Mouse (Mus musculus) heart, embryonic 14.5 days (tissue): Measurements from ENCODE around the gene Tk2. TPM values are rescaled to one million over a fixed set of nuclear protein-coding genes. Genes with fewer than 3 reads are reported as not detected.

Source experiments
- ATAC-seq: fragments of 200-750 bp; cut with Nextera tagmentation; 2 replicates; pipeline ENCODE4 v1.8.0; 2017; ENCODE audit warnings: low read depth, moderate TSS enrichment; ENCODE audit not compliant: insufficient number of reproducible peaks, insufficient read depth, low FRiP score
- H3K27ac ChIP-seq, 2 experiments: fragments of 200-500 bp in 1 of 2; fragments of 300-500 bp in 1 of 2; sonication (generic) in 1 of 2; replicated peaks in 1 of 2; 2 replicates each; pipeline ENCODE4 v1.5.1; 2012 to 2014; ENCODE audit warnings: low read depth in 2 of 2, low read length in 2 of 2, control low read depth in 1 of 2, mild to moderate bottlenecking in 1 of 2, mixed read lengths in 1 of 2; ENCODE audit not compliant: control insufficient read depth in 1 of 2, insufficient read depth in 1 of 2
- H3K27me3 ChIP-seq: fragments of 300-500 bp; sonication (generic); 2 replicates; pipeline ENCODE4 v1.6.1; 2014; ENCODE audit warnings: mild to moderate bottlenecking, low read length, control low read depth; ENCODE audit not compliant: control insufficient read depth, insufficient read depth
- H3K36me3 ChIP-seq: fragments of 300-500 bp; sonication (generic); 2 replicates; pipeline ENCODE4 v1.6.1; 2014; ENCODE audit warnings: mild to moderate bottlenecking, control low read depth, low read length, mixed read lengths; ENCODE audit not compliant: control insufficient read depth, insufficient read depth
- H3K4me1 ChIP-seq, 2 experiments: fragments of 200-500 bp in 1 of 2; fragments of 300-500 bp in 1 of 2; sonication (generic) in 1 of 2; 2 replicates each; pipeline ENCODE4 v1.6.1; 2012 to 2014; ENCODE audit warnings: low read length in 2 of 2, control low read depth in 1 of 2, mixed read lengths in 1 of 2; ENCODE audit not compliant: control insufficient read depth in 2 of 2, insufficient read depth in 2 of 2
- H3K4me2 ChIP-seq: fragments of 300-500 bp; sonication (generic); 2 replicates; pipeline ENCODE4 v1.6.1; 2014; ENCODE audit warnings: mild to moderate bottlenecking, low read length
- H3K4me3 ChIP-seq, 2 experiments: fragments of 200-500 bp in 1 of 2; fragments of 300-500 bp in 1 of 2; sonication (generic) in 1 of 2; 2 replicates each; pipeline ENCODE4 v1.5.1; 2012 to 2014; ENCODE audit warnings: low read length in 2 of 2, mild to moderate bottlenecking in 2 of 2, control low read depth in 1 of 2, low read depth in 1 of 2, moderate library complexity in 1 of 2; ENCODE audit not compliant: control insufficient read depth in 1 of 2, insufficient read depth in 1 of 2
- H3K9ac ChIP-seq: fragments of 300-500 bp; sonication (generic); 2 replicates; pipeline ENCODE4 v1.6.1; 2014; ENCODE audit warnings: mild to moderate bottlenecking, low read length
- H3K9me3 ChIP-seq: fragments of 300-500 bp; sonication (generic); 2 replicates; pipeline ENCODE4 v1.6.1; 2016; ENCODE audit warnings: low read length, control low read depth; ENCODE audit not compliant: control insufficient read depth
- WGBS: fragments of 180-500 bp; shearing (Covaris S2); extraction: QIAGEN DNeasy Blood & Tissue Kit; methylation state at CpG from one replicate; pipeline ENCODE4 v1.1.7; 2014; 5-methylcytosine and 5-hydroxymethylcytosine counted together
- polyA plus RNA-seq: library from polyadenylated mRNA; unstranded; fragments of >200 nt; fragmentation: Nextera tagmentation; extraction: Ambion mirVana; gene quantifications from 2 replicates; pipeline ENCODE4 v1.2.1, GENCODE M21; 2014

Tk2 gene
- polyA plus RNA-seq, 1 experiment from 2014 or later: 12.9 TPM

- Histone ChIP-seq H3K4me1 (no peaks in the 10 kb centered on the region), H3K9ac (no peak overlapping the region), H3K36me3 (no peaks in the 10 kb centered on the region), H3K9me3 (no peaks in the 10 kb centered on the region), H3K4me2 (no peak overlapping the region), H3K27ac (no peak overlapping the region), H3K27me3 (peaks cover 9% of the 10 kb centered on the region; the same call in 1 of the 2 replicates), H3K4me3 (no peak overlapping the region)
- ATAC-seq: no peak
- 78% methylated on average over 5 of the region's 5 CpGs for WGBS
Observed at GRCm38 (mm10) chr8:104217601-104218000, 30.8 kb downstream of the Tk2 start.

GRCm38 (mm10) chr8:104205292-104205691 lies 43.1 kb downstream of the Tk2 start:
- H3K36me3 ChIP-seq: no peaks in the 10 kb centered on the region
- no peak overlapping the region for H3K4me2 ChIP-seq
- no peaks in the 10 kb centered on the region for H3K9me3 ChIP-seq
- WGBS: 63% methylated on average over 3 of the region's 3 CpGs
- H3K27me3 ChIP-seq: no peaks in the 10 kb centered on the region
- ATAC-seq: no peak
- H3K27ac ChIP-seq: no peak overlapping the region
- no peaks in the 10 kb centered on the region for H3K4me1 ChIP-seq
- no peak overlapping the region for H3K4me3 ChIP-seq
- no peak overlapping the region for H3K9ac ChIP-seq

- H3K4me3 ChIP-seq: no peak overlapping the region
- H3K36me3 ChIP-seq: no peaks in the 10 kb centered on the region
- H3K27me3 ChIP-seq: no peaks in the 10 kb centered on the region
- H3K4me2 ChIP-seq: no peak overlapping the region
- no peaks in the 10 kb centered on the region for H3K9me3 ChIP-seq
- WGBS: 81% methylated on average over 4 of the region's 4 CpGs
- ATAC-seq: no peak
- no peak overlapping the region for H3K27ac ChIP-seq
- H3K4me1 ChIP-seq: no peaks in the 10 kb centered on the region
- no peak overlapping the region for H3K9ac ChIP-seq
Observed at GRCm38 (mm10) chr8:104202320-104202719, 46.0 kb downstream of the Tk2 start.

- no peaks in the 10 kb centered on the region for H3K36me3 ChIP-seq
- no peaks in the 10 kb centered on the region for H3K27me3 ChIP-seq
- no peak overlapping the region for H3K27ac ChIP-seq
- 79% methylated on average over 3 of the region's 3 CpGs for WGBS
- no peak overlapping the region for H3K4me3 ChIP-seq
- no peak overlapping the region for H3K9ac ChIP-seq
- ATAC-seq: no peak
- no peaks in the 10 kb centered on the region for H3K4me1 ChIP-seq
- no peaks in the 10 kb centered on the region for H3K9me3 ChIP-seq
- H3K4me2 ChIP-seq: no peak overlapping the region
Observed at GRCm38 (mm10) chr8:104201622-104202021, 46.7 kb downstream of the Tk2 start.

- Histone ChIP-seq H3K4me2 (no peak overlapping the region), H3K9ac (no peak overlapping the region), H3K4me3 (no peak overlapping the region), H3K36me3 (no peaks in the 10 kb centered on the region), H3K9me3 (0 out of 2 replicates have a peak, but pooled peaks cover 4% of the 10 kb centered on the region), H3K4me1 (no peaks in the 10 kb centered on the region), H3K27ac (no peak overlapping the region), H3K27me3 (no peaks in the 10 kb centered on the region)
- WGBS: 78% methylated on average over 5 of the region's 5 CpGs
- ATAC-seq: no peak
Observed at GRCm38 (mm10) chr8:104199802-104200201, 48.6 kb downstream of the Tk2 start.

- Histone ChIP-seq H3K27me3 (no peaks in the 10 kb centered on the region), H3K9ac (no peak overlapping the region), H3K27ac (no peak overlapping the region; a peak in 1 of 4 replicates), H3K4me3 (no peak overlapping the region), H3K9me3 (0 out of 2 replicates have a peak, but pooled peaks cover 6% of the 10 kb centered on the region), H3K4me2 (0 out of 2 replicates have a peak overlapping the region, but pooled peaks have one; percentile 26), H3K4me1 (no peaks in the 10 kb centered on the region; a peak in 1 of 4 replicates), H3K36me3 (no peaks in the 10 kb centered on the region)
- WGBS: 27% methylated on average over 11 of the region's 11 CpGs
- no peak; the same call in 1 of the 2 replicates for ATAC-seq
Observed at GRCm38 (mm10) chr8:104191496-104191895, 56.9 kb downstream of the Tk2 start.

- Histone ChIP-seq H3K27ac (no peak overlapping the region; a peak in 1 of 4 replicates), H3K4me2 (no peak overlapping the region), H3K27me3 (no peaks in the 10 kb centered on the region), H3K9ac (no peak overlapping the region), H3K4me1 (no peaks in the 10 kb centered on the region; a peak in 1 of 4 replicates), H3K4me3 (no peak overlapping the region), H3K36me3 (no peaks in the 10 kb centered on the region), H3K9me3 (0 out of 2 replicates have a peak, but pooled peaks cover 2% of the 10 kb centered on the region)
- WGBS: 65% methylated on average over 6 of the region's 6 CpGs
- ATAC-seq: no peak
Observed at GRCm38 (mm10) chr8:104190777-104191468, 57.4 kb downstream of the Tk2 start.

GRCm38 (mm10) chr8:104188459-104188858 lies 59.9 kb downstream of the Tk2 start:
- Histone ChIP-seq H3K4me3 (no peak overlapping the region), H3K4me2 (no peak overlapping the region), H3K4me1 (no peaks in the 10 kb centered on the region; a peak in 1 of 4 replicates), H3K9ac (no peak overlapping the region), H3K27me3 (no peaks in the 10 kb centered on the region), H3K36me3 (no peaks in the 10 kb centered on the region), H3K9me3 (0 out of 2 replicates have a peak, but pooled peaks cover 2% of the 10 kb centered on the region), H3K27ac (no peak overlapping the region)
- WGBS: 52% methylated on average over 5 of the region's 5 CpGs
- no peak for ATAC-seq
